Mouse (Mus musculus): ENCODE data around the gene Capn10. TPM values are rescaled to one million over a fixed set of nuclear protein-coding genes. Genes with fewer than 3 reads are reported as not detected.

Capn10 gene
- polyA plus RNA-seq, 1 experiment from 2014 or later: 22.4 TPM

DNA sequence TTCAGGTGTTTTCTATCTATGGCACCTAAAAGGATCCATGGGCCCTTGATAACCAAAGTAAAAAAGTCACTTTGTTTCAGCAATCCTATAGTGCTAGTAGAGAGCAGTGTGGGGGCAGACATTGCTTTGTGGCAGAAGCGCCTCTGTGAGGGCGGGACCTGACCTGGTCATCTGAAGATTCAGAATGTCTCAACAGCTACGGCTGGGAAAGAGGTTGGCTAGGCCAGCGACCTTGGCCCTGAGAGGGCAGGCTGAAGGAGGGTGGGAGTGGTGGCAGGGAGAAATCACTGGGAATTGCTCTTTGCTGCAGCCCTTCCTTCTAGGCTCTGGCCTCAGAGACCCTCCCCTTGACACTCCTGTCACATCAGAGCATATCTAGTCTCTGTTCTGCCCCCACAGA is 19.9 kb upstream of the Capn10 start:
- H3K36me3 ChIP-seq (ENCODE audit: control insufficient read depth, insufficient read depth): peaks cover 17% of the 10 kb centered on the region
- no peak overlapping the region for H3K27ac ChIP-seq (ENCODE audit: low read length)
- WGBS (ENCODE audit: insufficient replicate concordance): 64% methylated on average over 4 of the region's 4 CpGs

DNA sequence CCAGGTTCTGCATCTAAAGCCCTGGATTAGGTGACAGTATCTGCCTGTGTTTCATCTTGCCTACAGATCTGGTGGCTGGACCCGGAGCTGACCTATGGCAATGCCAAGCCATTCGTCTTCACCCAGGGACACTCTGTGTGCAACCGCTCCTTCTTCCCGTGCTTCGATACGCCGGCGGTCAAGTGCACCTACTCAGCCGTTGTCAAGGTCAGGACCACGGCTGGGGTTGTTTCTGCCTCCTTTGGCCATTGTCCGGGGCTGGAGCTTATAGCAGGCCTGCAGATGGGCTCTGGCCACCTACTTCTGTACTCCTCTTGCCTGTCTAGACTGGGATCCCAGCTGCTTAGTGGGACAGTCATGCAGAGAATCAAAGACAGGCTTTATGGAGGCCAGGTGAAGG is 19.2 kb upstream of the Capn10 start:
- 82% methylated on average over 11 of the region's 11 CpGs for WGBS (ENCODE audit: insufficient replicate concordance)

More for the DNA sequence above, 19.9 kb upstream of the Capn10 start:
- Histone ChIP-seq H3K4me1 (ENCODE audit: control insufficient read depth, low read depth, low read length) (peaks cover 29% of the 10 kb centered on the region), H3K9ac (ENCODE audit: low read depth, low read length) (no peak overlapping the region), H3K9me3 (replicated peaks; ENCODE audit: control insufficient read depth, low read length) (no peaks in the 10 kb centered on the region), H3K27me3 (ENCODE audit: control insufficient read depth, insufficient read depth, low read depth, low read length) (no peaks in the 10 kb centered on the region), H3K4me2 (ENCODE audit: low read depth, low read length) (no peak overlapping the region), H3K4me3 (ENCODE audit: low read depth, low read length) (no peak overlapping the region)
- ATAC-seq (ENCODE audit: low read depth): no peak

DNA sequence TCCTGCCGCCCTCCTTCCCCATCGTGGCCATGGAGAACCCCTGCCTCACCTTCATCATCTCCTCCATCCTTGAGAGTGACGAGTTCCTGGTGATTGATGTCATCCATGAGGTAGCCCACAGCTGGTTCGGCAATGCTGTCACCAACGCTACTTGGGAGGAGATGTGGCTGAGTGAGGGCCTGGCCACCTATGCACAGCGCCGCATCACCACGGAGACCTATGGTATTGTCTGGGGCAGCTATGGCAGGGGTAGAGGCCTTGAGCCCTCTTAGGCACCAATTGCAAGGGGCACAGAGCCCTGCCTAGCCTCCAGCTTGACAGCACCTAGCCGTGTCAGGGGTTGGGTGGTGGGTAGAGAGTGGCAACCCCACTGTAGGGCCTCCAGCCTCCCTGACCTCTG is 17.5 kb upstream of the Capn10 start:
- no peak for ATAC-seq (ENCODE audit: low read depth)
- Histone ChIP-seq H3K4me1 (ENCODE audit: control insufficient read depth, low read depth, low read length) (peaks cover 17% of the 10 kb centered on the region), H3K27me3 (ENCODE audit: control insufficient read depth, insufficient read depth, low read depth, low read length) (no peaks in the 10 kb centered on the region), H3K36me3 (ENCODE audit: control insufficient read depth, insufficient read depth) (peaks cover 26% of the 10 kb centered on the region), H3K9me3 (replicated peaks; ENCODE audit: control insufficient read depth, low read length) (no peaks in the 10 kb centered on the region), H3K27ac (ENCODE audit: low read length) (no peak overlapping the region), H3K9ac (ENCODE audit: low read depth, low read length) (no peak overlapping the region), H3K4me3 (ENCODE audit: low read depth, low read length) (no peak overlapping the region), H3K4me2 (ENCODE audit: low read depth, low read length) (no peak overlapping the region)
- WGBS (ENCODE audit: insufficient replicate concordance): 86% methylated on average over 9 of the region's 9 CpGs

More for the DNA sequence above, 19.2 kb upstream of the Capn10 start:
- no peak for ATAC-seq (ENCODE audit: low read depth)
- Histone ChIP-seq H3K9ac (ENCODE audit: low read depth, low read length) (no peak overlapping the region), H3K27ac (ENCODE audit: low read length) (no peak overlapping the region), H3K4me2 (ENCODE audit: low read depth, low read length) (no peak overlapping the region), H3K36me3 (ENCODE audit: control insufficient read depth, insufficient read depth) (peaks cover 24% of the 10 kb centered on the region), H3K4me1 (ENCODE audit: control insufficient read depth, low read depth, low read length) (peaks cover 22% of the 10 kb centered on the region), H3K27me3 (ENCODE audit: control insufficient read depth, insufficient read depth, low read depth, low read length) (no peaks in the 10 kb centered on the region), H3K9me3 (replicated peaks; ENCODE audit: control insufficient read depth, low read length) (no peaks in the 10 kb centered on the region), H3K4me3 (ENCODE audit: low read depth, low read length) (no peak overlapping the region)

DNA sequence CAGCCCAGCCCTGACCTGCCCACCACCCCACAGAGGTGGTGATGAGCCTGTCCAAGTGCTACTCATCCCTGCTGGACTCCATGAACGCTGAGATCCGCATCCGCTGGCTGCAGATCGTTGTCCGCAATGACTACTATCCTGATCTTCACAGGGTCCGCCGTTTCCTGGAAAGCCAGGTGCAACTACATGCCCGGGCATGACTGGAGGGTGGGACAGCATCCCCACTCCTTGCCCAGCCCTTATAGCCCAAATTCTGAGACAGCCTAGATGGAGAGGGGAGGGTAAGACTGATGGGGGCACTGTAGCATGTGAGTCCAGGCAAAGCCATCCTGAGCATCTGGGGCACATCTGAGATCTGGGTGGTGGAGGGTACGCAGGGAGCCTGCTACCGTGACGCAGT is 15.0 kb upstream of the Capn10 start:
- peaks cover 4% of the 10 kb centered on the region; the same call in 1 of the 2 replicates for H3K4me1 ChIP-seq (ENCODE audit: control insufficient read depth, low read depth, low read length)
- no peaks in the 10 kb centered on the region for H3K9me3 ChIP-seq (replicated peaks; ENCODE audit: control insufficient read depth, low read length)
- H3K4me2 ChIP-seq (ENCODE audit: low read depth, low read length): no peak overlapping the region
- 95% methylated on average over 11 of the region's 11 CpGs for WGBS (ENCODE audit: insufficient replicate concordance)
- H3K36me3 ChIP-seq (ENCODE audit: control insufficient read depth, insufficient read depth): peaks cover 26% of the 10 kb centered on the region
- ATAC-seq (ENCODE audit: low read depth): no peak
- no peaks in the 10 kb centered on the region for H3K27me3 ChIP-seq (ENCODE audit: control insufficient read depth, insufficient read depth, low read depth, low read length)
- no peak overlapping the region for H3K4me3 ChIP-seq (ENCODE audit: low read depth, low read length)
- H3K9ac ChIP-seq (ENCODE audit: low read depth, low read length): no peak overlapping the region
- no peak overlapping the region for H3K27ac ChIP-seq (ENCODE audit: low read length)

DNA sequence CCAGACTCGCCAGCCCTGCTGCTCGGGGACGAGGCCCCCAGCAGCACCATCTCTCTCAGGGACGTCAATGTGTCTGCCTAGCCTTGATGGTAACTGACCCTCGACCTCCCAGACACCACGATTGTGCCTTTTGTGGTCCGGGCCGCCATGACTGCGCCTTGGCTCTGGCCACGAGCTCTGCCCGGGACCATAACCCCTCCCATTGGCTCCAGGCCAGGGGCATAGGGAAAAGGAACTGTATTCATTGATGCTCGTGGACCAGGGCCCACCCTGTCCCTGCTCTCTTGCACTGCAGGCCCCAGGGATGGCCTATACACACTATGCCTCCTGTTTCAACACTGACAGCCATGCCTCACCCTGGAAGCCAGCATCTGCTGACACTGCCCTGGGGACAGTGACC is 14.4 kb upstream of the Capn10 start:
- peaks cover 26% of the 10 kb centered on the region for H3K36me3 ChIP-seq (ENCODE audit: control insufficient read depth, insufficient read depth)
- H3K27ac ChIP-seq (ENCODE audit: low read length): no peak overlapping the region
- H3K27me3 ChIP-seq (ENCODE audit: control insufficient read depth, insufficient read depth, low read depth, low read length): no peaks in the 10 kb centered on the region
- H3K9me3 ChIP-seq (replicated peaks; ENCODE audit: control insufficient read depth, low read length): no peaks in the 10 kb centered on the region
- H3K4me2 ChIP-seq (ENCODE audit: low read depth, low read length): no peak overlapping the region
- H3K4me3 ChIP-seq (ENCODE audit: low read depth, low read length): no peak overlapping the region
- whole genome bisulfite sequencing (ENCODE audit: insufficient replicate concordance): 76% methylated on average over 12 of the region's 12 CpGs
- ATAC-seq (ENCODE audit: low read depth): no peak
- peaks cover 4% of the 10 kb centered on the region; the same call in 1 of the 2 replicates for H3K4me1 ChIP-seq (ENCODE audit: control insufficient read depth, low read depth, low read length)
- no peak overlapping the region for H3K9ac ChIP-seq (ENCODE audit: low read depth, low read length)

DNA sequence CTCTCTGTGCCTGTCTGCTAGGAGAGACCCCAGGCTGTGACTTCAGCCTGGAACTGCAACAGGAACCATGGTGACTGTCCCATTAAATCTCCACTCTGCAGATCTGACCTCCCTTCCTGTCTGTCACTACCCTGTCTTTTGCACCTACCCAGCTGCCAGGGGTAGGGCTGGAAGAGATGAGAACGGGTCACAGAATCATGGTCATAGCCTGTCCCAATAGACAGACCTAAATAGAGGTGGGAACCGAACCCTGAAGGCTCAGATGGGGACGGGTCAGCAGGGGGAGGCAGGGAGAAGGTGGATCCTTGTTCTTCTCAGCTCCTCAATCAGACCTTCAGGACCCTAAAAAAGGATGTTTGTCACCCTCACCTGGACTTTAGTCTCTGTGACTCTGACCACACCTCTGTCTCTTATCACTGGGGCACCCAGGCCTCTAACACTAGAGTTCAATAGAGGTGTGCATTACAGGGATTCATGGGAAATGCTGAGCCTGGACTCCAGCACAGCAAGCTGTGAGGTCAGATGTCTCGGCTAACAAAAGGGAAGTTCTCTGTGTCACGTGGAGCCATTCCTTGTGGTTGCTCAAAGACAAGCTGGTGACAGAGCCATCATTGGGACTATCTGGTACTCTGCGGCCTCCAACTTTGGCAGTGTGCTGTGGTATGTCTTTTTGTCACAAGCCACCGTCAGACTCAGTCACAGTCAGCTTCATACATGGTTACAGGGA is 13.5 kb upstream of the Capn10 start:
- Histone ChIP-seq H3K4me1 (ENCODE audit: control insufficient read depth, low read depth, low read length) (peaks cover 4% of the 10 kb centered on the region; the same call in 1 of the 2 replicates), H3K9ac (ENCODE audit: low read depth, low read length) (no peak overlapping the region), H3K27ac (ENCODE audit: low read length) (no peak overlapping the region), H3K4me3 (ENCODE audit: low read depth, low read length) (no peak overlapping the region), H3K27me3 (ENCODE audit: control insufficient read depth, insufficient read depth, low read depth, low read length) (no peaks in the 10 kb centered on the region), H3K4me2 (ENCODE audit: low read depth, low read length) (no peak overlapping the region), H3K9me3 (replicated peaks; ENCODE audit: control insufficient read depth, low read length) (no peaks in the 10 kb centered on the region), H3K36me3 (ENCODE audit: control insufficient read depth, insufficient read depth) (peaks cover 26% of the 10 kb centered on the region)
- 43% methylated on average over 7 of the region's 7 CpGs for WGBS (ENCODE audit: insufficient replicate concordance)
- peak; percentile 69 for ATAC-seq (ENCODE audit: low read depth)

DNA sequence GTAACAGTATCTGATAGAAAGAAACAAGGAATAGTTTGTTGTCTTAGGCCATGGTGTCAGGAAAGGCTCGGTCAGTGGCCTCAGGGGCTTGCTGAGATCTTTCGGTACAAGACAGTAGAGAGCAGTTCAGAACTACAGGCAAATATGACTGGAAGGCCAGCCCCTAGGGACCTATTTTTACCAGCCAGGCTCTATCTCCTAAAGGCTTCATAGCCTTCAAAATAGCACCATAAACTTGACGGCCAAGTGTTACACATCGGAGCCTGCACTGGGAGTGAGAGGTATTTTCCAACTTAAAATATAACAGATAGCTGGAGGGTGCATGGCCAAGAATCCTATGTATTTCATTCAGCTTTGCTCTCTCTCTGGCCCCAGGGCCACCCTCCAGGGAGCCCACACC is 12.7 kb upstream of the Capn10 start:
- no peaks in the 10 kb centered on the region for H3K9me3 ChIP-seq (replicated peaks; ENCODE audit: control insufficient read depth, low read length)
- no peak overlapping the region for H3K27ac ChIP-seq (ENCODE audit: low read length)
- no peak overlapping the region for H3K4me3 ChIP-seq (ENCODE audit: low read depth, low read length)
- WGBS (ENCODE audit: insufficient replicate concordance): 73% methylated on average over 4 of the region's 4 CpGs
- H3K27me3 ChIP-seq (ENCODE audit: control insufficient read depth, insufficient read depth, low read depth, low read length): no peaks in the 10 kb centered on the region
- H3K4me2 ChIP-seq (ENCODE audit: low read depth, low read length): no peak overlapping the region
- H3K4me1 ChIP-seq (ENCODE audit: control insufficient read depth, low read depth, low read length): peaks cover 4% of the 10 kb centered on the region; the same call in 1 of the 2 replicates
- ATAC-seq (ENCODE audit: low read depth): no peak
- H3K36me3 ChIP-seq (ENCODE audit: control insufficient read depth, insufficient read depth): peaks cover 21% of the 10 kb centered on the region
- no peak overlapping the region for H3K9ac ChIP-seq (ENCODE audit: low read depth, low read length)

DNA sequence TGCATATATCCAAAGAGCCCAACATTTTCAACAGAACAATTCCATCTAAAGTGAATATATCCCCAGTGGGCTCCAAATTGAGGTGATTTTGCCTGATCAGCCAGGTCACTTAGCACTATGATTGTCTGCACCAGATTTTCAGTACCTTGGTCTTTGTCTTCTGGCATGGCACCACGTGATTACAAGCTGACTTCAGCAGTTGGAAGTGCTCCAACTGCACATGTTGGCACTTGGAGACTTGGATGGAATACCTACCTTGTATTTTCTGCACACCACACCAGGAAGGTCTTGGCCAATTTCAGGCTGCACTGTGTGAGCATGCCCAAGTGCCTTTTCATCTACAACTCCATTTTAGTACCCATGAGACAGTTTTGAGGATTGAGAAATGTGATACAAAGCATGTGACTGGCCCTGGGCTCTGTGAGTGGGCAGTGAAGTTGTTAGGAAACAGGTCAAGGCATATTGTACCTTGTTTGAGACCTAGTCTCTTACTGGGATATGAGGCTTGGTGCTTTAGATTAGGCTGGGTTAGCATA is 3.9 kb upstream of the Capn10 start:
- no peak for ATAC-seq (ENCODE audit: low read depth)
- no peak overlapping the region for H3K9ac ChIP-seq (ENCODE audit: low read depth, low read length)
- H3K9me3 ChIP-seq (replicated peaks; ENCODE audit: control insufficient read depth, low read length): no peaks in the 10 kb centered on the region
- no peak overlapping the region for H3K27ac ChIP-seq (ENCODE audit: low read length)
- no peak overlapping the region for H3K4me3 ChIP-seq (ENCODE audit: low read depth, low read length)
- 23% methylated on average over 1 of the region's 1 CpGs for WGBS (ENCODE audit: insufficient replicate concordance)
- peaks cover 8% of the 10 kb centered on the region for H3K4me1 ChIP-seq (ENCODE audit: control insufficient read depth, low read depth, low read length)
- H3K27me3 ChIP-seq (ENCODE audit: control insufficient read depth, insufficient read depth, low read depth, low read length): no peaks in the 10 kb centered on the region
- no peak overlapping the region for H3K4me2 ChIP-seq (ENCODE audit: low read depth, low read length)
- no peaks in the 10 kb centered on the region for H3K36me3 ChIP-seq (ENCODE audit: control insufficient read depth, insufficient read depth)

DNA sequence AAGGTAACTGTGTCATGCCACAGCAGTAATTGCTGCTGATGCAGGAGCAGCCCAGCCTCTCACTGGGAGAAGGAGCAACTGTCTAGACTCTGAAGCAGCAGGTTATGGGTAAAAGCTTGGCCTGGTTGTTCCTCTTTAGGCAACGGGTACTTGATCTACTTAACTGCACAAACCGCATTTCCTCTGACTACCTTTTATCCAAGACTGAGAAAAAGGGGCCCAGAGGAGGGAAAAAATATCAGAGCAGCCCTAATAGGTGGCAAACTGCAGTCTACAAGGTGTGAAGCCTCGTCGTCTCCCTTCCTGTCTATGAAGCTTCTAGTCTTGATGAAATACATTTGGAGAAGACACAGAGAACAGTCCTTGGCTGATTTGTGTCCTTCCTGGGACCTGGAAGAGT is 565 bp upstream of the Capn10 start:
- no peak for ATAC-seq (ENCODE audit: low read depth)
- peak overlapping the region; percentile 82 for H3K4me3 ChIP-seq (ENCODE audit: low read depth, low read length)
- peaks cover 21% of the 10 kb centered on the region for H3K4me1 ChIP-seq (ENCODE audit: control insufficient read depth, low read depth, low read length)
- peak overlapping the region; percentile 94 for H3K27ac ChIP-seq (ENCODE audit: low read length)
- peak overlapping the region; percentile 77 for H3K9ac ChIP-seq (ENCODE audit: low read depth, low read length)
- no peaks in the 10 kb centered on the region for H3K27me3 ChIP-seq (ENCODE audit: control insufficient read depth, insufficient read depth, low read depth, low read length)
- no peaks in the 10 kb centered on the region for H3K9me3 ChIP-seq (replicated peaks; ENCODE audit: control insufficient read depth, low read length)
- H3K4me2 ChIP-seq (ENCODE audit: low read depth, low read length): peak overlapping the region; percentile 96
- H3K36me3 ChIP-seq (ENCODE audit: control insufficient read depth, insufficient read depth): peaks cover 3% of the 10 kb centered on the region; the same call in 1 of the 2 replicates
- 63% methylated on average over 4 of the region's 4 CpGs for WGBS (ENCODE audit: insufficient replicate concordance)
